Mouse (Mus musculus) left cerebral cortex, adult 2 months (tissue): Measurements from ENCODE around the gene D630039A03Rik. TPM values are rescaled to one million over a fixed set of nuclear protein-coding genes. Genes with fewer than 3 reads are reported as not detected.

Source experiments
- DNase-seq, 2 experiments: peaks; one replicate each; pipeline ENCODE4 v3.0.0; 2021 to 2022; ENCODE audit warnings: low spot score in 2 of 2, mixed read lengths in 1 of 2; ENCODE audit errors: extremely low spot score in 1 of 2
- H3K27ac ChIP-seq: fragments of 200-600 bp; 2 replicates; pipeline ENCODE4 v1.8.1; 2022
- H3K4me3 ChIP-seq: fragments of 200-600 bp; 2 replicates; pipeline ENCODE4 v1.8.1; 2022
- CTCF ChIP-seq: fragments of 200-600 bp; IDR thresholded peaks from 2 replicates; pipeline ENCODE4 v1.8.1; 2022; ENCODE audit warnings: antibody characterized with exemption, mild to moderate bottlenecking, moderate library complexity
- intact Hi-C: fragments of 180-260 bp; cut with DNase I; formaldehyde crosslinking; loops from one replicate; pipeline ENCODE4 v1.15.1; 2025
- total RNA-seq, 2 experiments: library from RNA; stranded (reverse); gene quantifications; 2 replicates each; pipeline ENCODE4 v1.2.3; 2021

The D630039A03Rik gene
- total RNA-seq, 2 experiments from 2014 or later, result 0.27 to 0.42 TPM

DNA sequence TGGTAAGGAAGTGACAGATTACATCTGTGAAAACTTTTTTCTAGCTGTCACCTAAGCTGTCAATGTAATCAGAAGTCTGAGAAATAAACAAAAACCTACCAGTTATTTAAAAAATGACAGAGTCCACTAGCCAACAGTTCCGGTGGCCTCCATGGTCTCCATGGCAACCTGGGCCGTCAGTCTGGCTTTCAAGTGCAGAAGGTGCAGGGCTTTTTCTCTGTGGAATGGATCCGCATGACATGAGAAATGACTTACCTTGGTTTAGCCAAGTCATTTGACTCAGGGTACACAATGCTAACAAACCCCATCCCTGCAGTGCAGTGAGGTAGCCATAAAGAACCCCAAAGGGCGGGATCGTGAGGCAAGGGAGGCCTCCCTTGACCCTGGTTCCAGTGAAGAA lies 6.1 kb upstream of the D630039A03Rik start:
- intact Hi-C loops, result no loop called here
- no peak overlapping the region for H3K27ac ChIP-seq
- TF ChIP-seq CTCF, result no peak
- H3K4me3 ChIP-seq, result no peak overlapping the region
- no peak for DNase-seq

DNA sequence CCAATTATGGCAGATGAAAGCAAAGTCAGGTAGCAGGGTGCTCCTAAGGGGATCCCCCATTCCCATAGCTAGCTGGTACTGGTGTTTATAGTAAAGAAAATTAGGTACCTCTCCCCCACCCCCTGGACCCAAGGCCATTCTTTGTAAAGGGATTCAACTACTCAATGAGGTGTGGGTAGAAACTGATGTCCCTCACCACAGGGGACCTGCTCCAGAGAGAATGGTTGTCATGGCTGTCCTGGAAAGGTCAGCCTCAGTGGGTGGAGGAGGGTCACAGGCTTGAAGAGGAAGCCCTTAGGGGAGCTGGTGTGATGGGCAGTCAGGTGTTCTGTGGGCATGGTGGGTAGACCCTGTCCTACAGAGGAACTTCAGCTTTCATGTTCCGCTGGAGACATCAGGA lies 4.4 kb upstream of the D630039A03Rik start:
- no peak for TF ChIP-seq CTCF
- Histone ChIP-seq H3K4me3 (no peak overlapping the region), H3K27ac (no peak overlapping the region)
- DNase-seq, result no peak
- intact Hi-C loops, result no loop called here

DNA sequence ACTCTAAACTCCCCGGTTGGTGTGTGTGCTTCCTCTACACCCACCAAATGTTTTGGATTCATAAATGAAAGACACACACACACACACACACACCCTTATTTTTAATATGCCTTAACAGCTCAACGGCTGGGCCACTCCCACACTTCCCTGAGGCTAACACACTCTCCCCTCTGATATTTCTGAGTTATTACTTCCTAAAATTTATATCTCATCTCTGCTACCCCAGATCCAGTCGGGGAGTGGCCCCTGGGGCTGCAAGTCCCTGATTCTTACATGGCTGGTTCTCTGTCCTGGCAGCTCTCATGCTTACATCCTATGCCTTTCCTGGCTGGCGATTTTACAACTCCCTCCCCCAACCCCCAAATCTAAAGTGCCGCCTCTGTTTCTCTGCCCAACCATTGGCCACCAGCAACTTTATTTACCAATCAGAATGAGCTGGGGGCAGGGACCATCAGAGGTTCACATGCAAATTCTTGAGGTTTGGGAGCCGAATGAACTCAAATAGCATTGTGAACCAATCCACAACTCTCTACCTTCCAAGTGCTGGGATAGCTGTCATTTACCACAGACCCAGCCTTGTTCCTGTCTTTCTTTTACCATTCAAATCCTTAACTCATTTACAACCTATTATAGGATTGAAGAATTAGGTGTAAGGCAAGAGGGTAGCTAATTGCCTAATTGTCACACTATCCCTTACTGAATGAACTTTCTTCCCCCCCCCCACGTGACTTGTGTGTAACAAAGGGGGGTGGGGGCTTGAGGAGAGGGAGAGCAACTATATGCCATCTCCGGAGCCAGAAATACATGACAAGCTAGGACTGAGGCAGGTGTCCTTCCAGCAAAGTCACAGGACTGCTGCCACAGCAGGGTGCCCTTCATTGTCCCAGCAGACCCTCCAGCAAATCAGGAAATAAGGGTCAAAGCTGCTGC lies 3.7 kb upstream of the D630039A03Rik start:
- intact Hi-C loops, result no loop called here
- no peak for DNase-seq
- no peak overlapping the region for H3K27ac ChIP-seq
- no peak for TF ChIP-seq CTCF
- H3K4me3 ChIP-seq, result no peak overlapping the region

DNA sequence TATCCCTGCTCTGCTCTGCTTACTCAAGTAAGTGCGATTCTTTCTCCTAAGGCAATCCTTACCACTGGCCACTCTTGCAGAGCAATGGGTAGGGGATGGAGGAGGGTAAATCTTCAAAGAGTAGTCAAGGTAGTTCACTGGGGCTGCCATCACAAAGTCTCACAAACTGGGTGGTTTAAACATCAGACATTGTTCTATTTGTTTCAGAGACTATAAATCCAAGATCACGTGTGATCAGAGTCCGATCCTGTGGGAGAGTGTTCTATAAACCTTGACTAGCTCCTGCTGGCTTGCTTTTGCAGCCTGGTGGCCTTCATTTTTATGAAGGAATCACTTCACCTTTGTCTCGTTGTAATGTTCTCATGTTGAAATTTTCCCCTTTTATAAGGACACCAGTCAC lies 614 bp upstream of the D630039A03Rik start:
- H3K27ac ChIP-seq, result no peak overlapping the region
- H3K4me3 ChIP-seq, result no peak overlapping the region
- TF ChIP-seq CTCF, result no peak
- intact Hi-C loops, result no loop called here
- DNase-seq, result no peak

DNA sequence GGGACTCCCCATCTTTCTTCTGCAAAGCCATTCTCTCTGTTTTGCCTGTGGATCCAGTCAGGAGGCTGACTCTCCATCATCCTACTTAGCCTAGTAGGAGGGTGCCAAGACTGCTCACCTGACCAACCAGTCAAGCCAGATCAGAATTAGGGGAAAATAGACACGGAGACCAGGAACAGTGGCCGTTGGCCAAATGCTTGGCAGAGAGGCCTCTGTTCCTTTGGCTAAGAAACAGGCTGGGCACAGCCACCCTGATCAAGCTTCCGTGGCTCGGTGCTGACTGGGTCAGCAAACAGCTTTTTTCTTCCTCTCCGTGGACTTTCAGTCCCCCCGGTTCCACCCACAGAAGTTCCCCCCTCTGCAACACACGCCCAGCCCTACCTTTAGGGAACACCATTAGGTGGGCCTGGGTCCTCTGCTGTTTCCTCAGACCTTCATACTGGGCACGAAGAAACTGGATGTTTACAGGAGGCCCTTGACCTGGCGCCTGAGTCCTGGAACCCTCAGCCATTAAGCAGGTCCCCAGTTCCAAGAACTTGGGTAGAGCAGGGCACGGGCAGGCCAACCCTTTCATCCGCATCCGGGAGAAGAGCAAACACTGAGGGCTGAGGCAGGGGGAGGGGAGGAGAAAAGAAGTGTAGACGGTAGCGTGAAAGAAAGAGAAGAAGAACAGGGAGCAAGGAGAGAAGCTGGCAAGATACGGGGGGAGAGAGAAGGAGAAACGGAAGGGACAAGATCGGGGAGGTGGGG lies 706 bp downstream of the D630039A03Rik start:
- DNase-seq, result no peak
- no peak for TF ChIP-seq CTCF
- intact Hi-C loops, result no loop called here
- no peak overlapping the region for H3K27ac ChIP-seq
- no peak overlapping the region for H3K4me3 ChIP-seq

DNA sequence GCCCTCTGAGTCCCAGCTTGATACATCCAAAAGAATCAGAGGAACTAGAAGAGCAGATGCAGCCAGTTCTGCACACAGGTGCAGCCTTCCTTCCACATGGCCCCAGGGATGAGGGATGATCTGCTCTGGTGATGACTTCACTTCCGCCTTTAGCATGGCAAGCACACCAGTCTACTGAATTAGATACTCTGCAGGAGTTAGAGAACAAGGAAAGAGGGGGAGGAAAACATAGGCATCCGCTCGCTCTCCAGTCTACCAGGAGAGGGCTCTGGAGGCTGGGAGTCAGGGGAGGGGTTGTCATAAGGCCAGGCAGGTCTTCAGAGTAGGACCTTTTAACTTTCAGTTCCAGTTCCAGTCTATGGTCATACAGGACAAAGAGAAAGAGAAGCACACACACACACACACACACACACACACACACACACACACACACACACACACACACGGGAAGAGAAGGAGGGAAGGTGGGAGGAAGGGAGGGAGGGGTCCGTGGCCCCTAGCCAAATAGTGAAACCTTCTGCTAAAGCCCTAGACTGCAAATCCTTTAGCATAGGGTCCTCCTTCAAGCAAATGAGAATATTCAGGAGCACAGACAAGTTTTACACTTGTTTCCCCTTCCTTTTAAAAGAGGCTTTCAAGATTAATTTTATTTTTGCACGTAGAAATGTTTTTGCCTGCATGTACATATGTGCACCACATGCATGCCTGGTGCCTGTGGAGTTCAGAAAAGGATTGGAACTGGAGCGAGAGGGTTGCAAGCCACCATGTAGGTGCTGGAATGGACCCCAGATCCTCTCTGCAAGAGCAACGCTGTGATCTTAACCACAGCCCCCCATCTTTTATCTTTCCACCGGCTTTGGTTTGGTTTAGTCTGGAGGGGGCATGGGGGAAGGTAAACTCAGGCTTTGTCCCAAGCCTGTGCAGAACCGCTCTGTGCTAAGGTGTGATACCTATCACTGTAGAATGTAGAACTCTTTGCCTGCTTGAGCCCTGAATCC lies 1.6 kb downstream of the D630039A03Rik start:
- Histone ChIP-seq H3K27ac (no peak overlapping the region), H3K4me3 (no peak overlapping the region)
- intact Hi-C loops, result no loop called here
- no peak for DNase-seq
- TF ChIP-seq CTCF, result no peak; the same call in 1 of the 2 replicates

DNA sequence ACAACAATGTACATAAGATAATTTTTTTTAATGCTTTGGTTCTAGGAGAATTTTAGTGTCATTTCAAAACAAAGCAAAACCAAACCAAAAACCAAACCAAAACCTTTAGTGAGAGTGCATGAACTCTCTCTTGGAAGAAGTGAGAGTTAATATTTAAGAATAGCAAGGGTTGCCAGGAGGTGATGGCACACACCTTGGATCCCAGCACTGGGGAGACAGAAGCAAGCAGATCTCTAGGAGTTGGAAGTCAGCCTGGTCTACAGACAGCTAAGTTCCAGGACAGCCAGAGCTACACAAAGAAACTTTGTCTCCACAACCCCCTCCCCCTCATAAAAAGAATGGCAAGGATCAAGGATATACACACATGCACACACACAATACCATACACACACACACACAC lies 3.1 kb downstream of the D630039A03Rik start:
- no peak overlapping the region for H3K27ac ChIP-seq
- no peak overlapping the region for H3K4me3 ChIP-seq
- DNase-seq, result no peak
- intact Hi-C loops, result no loop called here
- TF ChIP-seq CTCF, result no peak

DNA sequence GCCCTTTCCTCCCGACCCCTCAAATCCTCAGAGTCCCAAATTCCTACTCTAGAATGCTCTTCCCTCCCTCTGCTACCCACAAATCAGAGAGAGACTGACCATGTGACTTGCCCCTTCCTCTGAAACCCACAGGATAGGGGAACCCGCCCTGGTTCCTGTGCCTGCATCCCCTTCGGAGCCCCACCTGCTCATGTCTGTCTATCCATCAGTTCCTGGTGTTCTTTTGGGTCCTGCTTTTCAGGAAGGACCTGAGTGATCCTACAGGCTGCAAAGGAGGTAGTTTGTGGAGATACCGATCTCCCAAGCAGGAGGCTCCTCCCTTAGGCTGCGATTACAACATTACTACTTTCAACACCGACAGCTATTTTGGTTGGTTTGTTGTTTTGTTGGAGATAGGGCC lies 7.2 kb downstream of the D630039A03Rik start:
- no peak for DNase-seq
- no peak for TF ChIP-seq CTCF
- intact Hi-C loops, result loop anchor here (10.0 kb wide), 1 partner anchor 346 kb away; no protein-coding TSS in a partner anchor
- no peak overlapping the region for H3K27ac ChIP-seq
- H3K4me3 ChIP-seq, result no peak overlapping the region

DNA sequence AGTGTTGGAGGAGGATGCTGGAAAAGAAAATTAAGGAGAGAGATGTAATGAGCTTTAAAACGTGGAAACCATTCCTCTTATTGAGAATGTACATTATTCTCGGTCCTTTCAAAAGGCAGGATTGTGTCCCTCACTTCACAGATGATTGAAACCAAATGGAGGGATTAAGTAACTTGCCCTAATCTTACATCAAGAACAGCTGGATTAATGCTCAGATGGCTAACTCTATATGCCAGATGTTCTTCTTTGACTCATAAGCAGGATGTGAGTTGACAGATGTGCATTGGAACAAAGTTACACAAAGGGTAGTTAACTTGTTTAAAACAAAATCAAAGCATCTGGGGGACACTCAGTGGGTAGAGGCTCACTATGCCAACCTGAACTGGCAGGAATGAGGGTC lies 9.4 kb downstream of the D630039A03Rik start:
- TF ChIP-seq CTCF, result no peak
- intact Hi-C loops, result loop anchor here (10.0 kb wide), 1 partner anchor 348 kb away; no protein-coding TSS in a partner anchor
- no peak overlapping the region for H3K4me3 ChIP-seq
- H3K27ac ChIP-seq, result no peak overlapping the region
- DNase-seq, result no peak

DNA sequence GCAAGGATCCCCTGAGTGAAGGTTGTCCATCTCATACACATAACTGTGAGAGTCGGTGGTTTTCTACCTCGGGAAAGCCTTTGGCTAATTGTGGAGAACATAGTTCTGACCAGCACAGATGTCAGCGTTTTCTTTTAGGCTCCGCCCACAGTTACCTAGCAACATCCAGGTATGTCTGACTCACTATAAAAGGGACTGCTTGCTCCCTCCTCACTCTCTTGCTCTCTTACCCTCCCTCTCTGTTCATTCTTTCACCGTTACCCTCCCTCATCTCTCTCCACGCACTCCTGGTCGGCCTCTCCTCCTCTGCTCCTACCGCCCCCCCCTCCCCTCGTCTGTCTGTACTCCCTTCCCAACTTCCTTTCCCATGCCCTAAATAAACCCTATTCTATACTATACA lies 11.5 kb downstream of the D630039A03Rik start:
- Histone ChIP-seq H3K27ac (no peak overlapping the region), H3K4me3 (no peak overlapping the region)
- TF ChIP-seq CTCF, result no peak
- no peak for DNase-seq
- intact Hi-C loops, result loop anchor here (2.0 to 10.0 kb wide), 2 partner anchors 232 to 350 kb away; no protein-coding TSS in a partner anchor

DNA sequence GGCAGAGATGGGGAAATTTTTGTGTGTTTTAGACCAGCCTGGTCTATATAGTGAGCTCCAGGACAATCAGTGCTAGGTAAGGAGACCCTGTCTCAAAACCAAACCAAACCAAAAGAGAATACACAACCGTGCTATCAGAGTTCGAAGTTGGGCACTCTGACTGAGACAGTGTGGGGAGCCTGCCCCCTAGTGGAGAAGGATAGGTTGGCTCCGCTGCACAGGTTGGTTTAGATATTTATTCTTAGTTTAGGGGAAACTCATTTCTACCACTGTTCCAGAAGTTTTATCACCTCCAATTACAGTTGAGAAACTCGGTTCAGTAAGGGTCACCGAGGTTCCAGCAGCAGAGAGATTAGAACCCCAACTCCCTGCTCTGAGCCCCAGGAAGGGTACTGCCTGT lies 11.9 kb downstream of the D630039A03Rik start:
- Histone ChIP-seq H3K4me3 (no peak overlapping the region), H3K27ac (no peak overlapping the region)
- intact Hi-C loops, result loop anchor here (2.0 to 10.0 kb wide), 2 partner anchors 231 to 351 kb away; no protein-coding TSS in a partner anchor
- TF ChIP-seq CTCF, result peak; percentile 91
- DNase-seq, result peak; percentile 52 to 71
